Mouse (Mus musculus) liver, embryonic 14.5 days (tissue): ENCODE results near the gene Cntnap4.

Source experiments
- CTCF ChIP-seq: IDR thresholded peaks from 2 replicates; pipeline ENCODE4 v1.5.1; 2016; ENCODE audit warnings: antibody characterized with exemption, low read depth, control low read depth
- EP300 ChIP-seq: IDR thresholded peaks from 2 replicates; pipeline ENCODE4 v1.6.1; 2016; ENCODE audit warnings: antibody characterized with exemption, low read depth

GRCm38 (mm10) chr8:112809382-112809781, 239.5 kb downstream of the Cntnap4 start:
- TF ChIP-seq CTCF (no peak), EP300 (no peak)
